Mouse (Mus musculus) megakaryocyte, adult 5-6 weeks (primary cell): Measurements from ENCODE around the gene Limch1. TPM values are rescaled to one million over a fixed set of nuclear protein-coding genes. Genes with fewer than 3 reads are reported as not detected.

Source experiments
- ATAC-seq: 2 replicates; pipeline ENCODE4 v1.8.0; 2016; ENCODE audit warnings: mild to moderate bottlenecking, inconsistent platforms; ENCODE audit not compliant: poor library complexity, severe bottlenecking
- total RNA-seq, 2 experiments: library from RNA; stranded (forward) in 1 of 2; stranded (reverse) in 1 of 2; fragments of 153-499, 151-499 nt in 1 of 2; fragments of 221-1000, 200-1000 nt in 1 of 2; gene quantifications; 2 replicates each; pipeline versions ENCODE4 v1.2.3 to v1.2.4; 2015 to 2017

Limch1 gene
- total RNA-seq, 2 experiments from 2014 or later, result 0.07 TPM; not detected in 1

DNA sequence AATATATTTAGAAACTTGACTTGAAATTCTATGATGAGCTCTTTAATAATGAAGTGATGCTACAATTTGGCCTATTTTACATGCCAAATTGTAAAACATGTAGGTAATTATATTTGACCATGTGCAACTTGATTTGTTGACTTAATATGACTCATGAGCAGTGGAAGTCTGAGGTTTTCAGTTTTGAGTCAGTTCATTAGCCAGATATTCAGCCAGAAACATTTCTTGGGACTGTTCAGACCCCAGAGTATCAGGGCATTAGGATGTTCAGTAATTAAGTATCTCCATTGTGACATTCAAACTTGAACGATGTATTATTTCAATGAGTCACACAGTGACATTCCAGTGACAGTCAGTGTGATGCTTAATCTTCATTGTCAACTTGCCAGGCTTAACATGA lies 35.9 kb downstream of the Limch1 start:
- no peak for ATAC-seq

DNA sequence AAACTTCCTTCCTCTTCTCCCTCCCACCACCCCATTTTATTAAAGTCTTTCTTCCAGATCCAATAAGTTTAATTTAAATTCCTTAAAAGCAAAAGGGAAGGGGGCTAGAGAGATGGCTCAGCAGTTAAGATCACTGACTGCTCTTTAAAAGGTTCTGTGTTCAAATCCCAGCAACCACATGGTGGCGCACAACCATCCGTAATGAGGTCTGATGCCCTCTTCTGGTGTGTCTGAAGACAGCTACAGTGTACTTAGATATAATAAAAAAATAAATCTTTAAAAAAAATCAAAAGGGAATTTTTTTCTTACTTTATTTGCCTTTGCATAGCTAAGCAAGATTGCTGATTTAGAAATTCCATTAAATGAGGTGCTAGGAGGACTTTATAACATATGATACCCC lies 37.2 kb downstream of the Limch1 start:
- no peak for ATAC-seq

DNA sequence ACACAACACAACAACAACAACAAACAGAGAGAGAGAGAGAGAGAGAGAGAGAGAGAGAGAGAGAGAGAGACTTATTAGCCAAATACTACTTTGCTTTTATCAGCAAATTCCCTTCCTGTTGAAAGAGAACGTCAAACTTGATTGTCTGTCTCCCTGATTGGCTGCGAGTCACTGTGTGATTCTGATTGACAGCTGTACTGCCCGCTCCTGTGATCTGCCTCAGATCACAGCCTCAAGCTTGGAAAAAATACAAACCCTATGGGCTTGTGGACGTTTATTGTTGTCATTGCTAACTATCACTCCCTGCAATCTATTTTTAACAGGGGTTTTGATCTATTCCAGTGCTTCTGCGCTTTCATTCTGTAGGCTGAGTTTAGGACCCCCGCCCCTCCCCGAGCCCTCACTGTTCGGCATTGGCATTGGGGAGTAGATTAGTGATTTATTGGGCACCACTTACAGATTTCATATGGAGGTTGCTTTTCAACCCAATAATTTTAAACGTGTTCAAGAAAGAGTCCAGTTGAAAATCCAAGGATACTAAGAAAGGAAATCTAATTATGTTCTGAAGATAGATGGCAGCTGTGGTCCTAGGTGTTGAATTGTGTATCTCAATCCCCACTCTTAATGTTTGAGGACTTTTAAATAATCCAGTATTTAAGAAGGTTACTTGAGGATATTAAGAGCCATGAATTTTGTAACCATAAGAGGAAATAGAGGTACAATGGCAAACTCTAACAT lies 39.2 kb downstream of the Limch1 start:
- ATAC-seq, result no peak

DNA sequence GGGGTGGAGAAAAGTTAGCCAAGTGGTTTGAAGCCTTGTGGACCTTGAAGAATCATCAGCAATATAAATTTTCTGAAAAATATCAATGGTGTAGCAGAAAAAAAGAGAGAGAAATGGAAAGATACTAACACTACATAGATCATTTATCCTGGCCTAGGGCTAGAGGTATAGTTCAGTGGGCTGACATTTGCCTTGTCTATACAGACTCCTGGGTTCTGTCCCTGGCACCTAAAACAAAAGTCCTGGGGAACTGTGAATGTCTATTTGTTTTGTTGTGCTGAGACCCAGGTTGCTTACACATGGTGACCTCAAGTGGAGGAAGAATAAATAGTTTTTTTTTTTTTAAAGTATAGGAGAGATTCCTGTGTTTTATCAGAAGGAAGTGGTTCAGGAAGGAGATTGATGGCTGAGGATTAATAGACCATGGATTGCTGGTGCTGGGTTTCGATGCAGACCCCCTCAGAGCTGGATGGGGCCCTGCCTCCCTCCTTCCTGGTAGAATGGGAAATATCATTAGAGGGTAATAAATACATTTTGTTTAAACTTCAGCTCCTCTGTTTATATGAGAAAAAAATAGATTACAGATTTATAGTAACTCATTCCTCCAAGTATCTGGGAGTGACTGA lies 40.5 kb downstream of the Limch1 start:
- no peak for ATAC-seq

DNA sequence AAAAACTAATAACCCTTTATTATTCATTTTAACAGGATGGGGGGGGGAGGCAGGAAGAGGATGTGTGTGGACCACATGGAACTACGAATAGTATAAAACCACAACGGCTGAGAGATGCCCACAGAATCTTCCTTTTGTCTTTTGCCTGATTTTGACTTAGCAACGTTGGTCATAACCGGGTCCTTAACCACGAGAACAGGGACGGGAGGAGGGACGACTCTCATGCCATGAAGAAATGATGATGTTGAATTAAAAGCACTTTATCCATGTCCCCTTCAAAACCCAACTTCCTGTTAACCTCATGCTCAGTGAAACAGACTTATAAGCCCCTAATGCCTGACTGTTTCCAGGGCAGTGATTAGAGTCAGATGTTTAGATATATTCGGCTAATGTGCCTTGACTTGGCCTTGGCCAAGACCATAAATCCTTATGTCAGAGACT lies 41.0 kb downstream of the Limch1 start:
- no peak for ATAC-seq

DNA sequence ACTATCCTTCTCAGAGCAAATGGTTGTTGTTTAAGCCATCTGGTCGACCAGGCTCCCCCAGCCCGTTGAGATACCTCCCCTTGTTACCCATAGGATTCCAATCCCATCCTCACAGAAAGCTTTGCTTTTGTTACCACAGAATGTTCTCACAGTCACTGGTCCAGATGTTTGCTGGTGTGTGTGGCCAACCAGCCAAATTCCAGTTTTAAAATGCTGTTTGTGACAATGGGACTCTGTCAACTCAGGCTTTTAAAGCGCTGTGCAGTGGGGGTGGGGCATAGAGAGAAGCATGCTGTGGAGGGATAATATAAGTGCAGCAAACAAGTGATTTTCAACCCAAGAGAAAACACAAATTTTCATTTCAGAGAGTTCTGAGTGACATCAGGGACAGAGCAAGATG lies 43.4 kb downstream of the Limch1 start:
- ATAC-seq, result no peak

DNA sequence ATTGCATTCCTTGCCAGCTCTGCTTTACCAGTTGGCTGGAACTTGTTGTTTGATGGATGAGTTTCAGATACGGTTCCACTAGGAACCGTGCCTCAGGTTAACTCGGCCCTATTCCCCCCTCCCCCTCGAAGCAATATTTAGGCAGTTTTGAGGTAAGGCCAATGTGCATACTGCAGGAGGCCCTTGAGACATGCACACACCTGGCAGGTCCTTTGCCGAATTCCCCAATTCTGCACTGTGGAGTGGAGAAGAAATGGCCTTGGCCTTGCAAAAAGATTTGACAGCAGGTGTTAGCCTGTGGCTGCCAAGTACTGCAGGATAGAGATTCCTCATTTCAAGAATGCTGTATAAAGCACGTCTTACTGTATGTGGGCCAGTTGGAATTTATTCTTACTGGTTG lies 45.5 kb downstream of the Limch1 start:
- ATAC-seq, result no peak

DNA sequence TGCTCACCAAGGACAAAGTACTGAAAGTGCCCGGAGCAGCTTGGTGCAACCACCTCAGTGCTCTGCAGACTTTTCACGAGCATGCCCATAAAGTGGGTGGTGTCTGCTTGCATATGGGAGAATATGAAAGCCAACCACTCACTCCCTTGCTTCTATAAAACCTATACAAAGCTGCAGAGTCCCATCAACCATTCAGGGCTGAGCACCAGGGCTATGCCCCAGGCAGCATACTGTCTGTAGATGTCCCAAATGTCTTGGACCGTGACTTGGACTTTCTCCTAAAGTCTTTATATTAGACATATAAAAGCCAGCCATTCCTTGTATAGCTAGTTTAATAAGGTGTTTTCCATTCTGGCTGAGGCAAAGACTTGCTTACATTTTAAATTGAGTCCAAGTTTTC lies 47.6 kb downstream of the Limch1 start:
- ATAC-seq, result no peak

DNA sequence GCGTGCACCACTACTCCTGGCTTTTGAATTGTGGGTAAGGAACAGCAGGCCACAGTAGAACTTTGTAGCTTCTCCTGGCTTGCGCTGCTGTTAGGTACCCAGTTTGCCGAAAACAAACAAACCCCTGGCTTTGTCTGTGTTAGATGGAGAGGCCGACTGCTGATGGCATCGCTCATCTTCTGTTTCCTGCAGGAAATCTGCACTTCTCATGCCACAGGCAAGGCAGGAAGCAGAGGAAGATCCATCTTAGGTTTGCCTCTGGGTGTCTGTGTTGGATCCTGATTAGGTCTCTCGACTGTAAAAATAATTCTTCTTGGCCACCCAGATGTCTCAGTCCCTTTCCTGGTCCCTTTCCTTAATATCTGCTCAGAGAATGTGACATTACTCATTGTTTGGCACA lies 51.7 kb downstream of the Limch1 start:
- no peak for ATAC-seq

DNA sequence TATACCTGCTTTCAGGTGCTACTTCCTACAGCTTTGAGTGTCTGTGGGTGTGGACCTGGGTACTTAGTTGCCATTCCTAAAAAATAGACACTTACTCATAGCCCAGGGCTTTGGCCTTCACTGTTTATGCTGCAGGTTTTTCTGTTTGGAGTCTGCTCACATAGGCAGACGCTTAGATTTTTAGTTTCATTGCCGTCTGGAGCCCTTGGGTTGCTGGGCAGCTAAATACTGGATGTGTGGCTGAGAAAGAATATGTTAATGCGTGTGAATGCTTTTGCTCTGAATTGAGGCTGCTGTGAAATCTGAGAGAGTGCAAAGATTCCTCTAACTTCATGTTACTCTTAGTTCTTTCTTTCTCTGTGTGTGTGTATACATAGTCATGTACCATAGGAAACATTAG lies 52.5 kb downstream of the Limch1 start:
- no peak for ATAC-seq

DNA sequence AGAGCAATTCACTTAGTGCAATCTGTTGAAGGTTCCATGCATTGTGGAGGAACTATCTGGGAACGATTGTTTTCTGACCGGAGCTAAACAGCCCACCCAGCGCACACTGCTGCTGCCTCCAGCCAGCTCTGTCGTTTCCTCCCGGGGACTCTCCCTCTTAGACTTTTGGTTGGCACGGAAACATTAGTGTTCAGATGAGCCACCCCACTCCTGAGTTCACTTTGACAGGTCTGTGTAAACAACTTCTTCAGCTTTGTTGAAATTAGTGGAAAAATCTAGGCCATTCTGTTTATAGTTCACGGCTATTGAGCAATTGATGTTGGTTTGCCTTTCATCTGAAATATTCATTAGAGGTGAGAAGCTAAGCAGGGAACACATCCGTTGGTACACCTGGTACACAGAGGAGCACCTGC lies 53.0 kb downstream of the Limch1 start:
- ATAC-seq, result no peak

DNA sequence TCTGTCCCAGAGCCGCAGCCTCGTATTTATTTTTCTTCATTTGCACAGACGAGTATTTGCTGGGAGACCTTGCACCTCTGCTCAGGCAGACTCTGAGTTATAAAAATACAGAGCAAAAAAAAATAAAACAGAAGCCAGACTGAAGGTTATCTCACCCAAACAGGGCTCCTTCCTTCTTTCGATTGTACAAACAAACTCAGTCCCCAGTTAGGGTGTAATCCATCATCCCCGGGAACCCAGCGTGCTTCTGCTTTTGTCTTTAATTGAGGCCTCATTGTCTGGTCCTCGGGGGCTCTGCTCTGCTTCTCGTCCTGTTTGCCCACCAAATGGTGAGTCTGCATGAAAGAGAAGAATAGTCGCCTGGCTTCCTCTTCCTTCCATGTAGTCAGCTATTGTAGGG lies 54.6 kb downstream of the Limch1 start:
- ATAC-seq, result no peak

DNA sequence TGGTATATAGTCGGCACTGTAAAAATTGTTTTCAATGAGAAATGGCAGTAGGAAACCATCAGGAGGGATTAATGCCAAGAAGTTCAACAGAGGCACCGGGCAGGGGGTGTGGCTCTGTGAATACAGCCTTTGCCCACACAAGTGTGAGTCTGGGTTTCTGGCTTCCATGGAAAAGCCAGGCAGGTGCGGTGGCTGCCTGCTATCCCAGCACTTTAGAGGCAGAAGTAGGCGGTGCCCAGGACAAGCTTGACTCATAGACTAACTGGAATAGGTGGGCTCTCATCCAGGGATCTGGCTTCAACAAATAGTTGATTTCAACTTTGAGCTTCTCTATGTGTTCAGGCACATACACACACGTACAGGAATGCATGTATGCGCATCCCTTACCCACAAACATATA lies 55.4 kb downstream of the Limch1 start:
- ATAC-seq, result no peak

DNA sequence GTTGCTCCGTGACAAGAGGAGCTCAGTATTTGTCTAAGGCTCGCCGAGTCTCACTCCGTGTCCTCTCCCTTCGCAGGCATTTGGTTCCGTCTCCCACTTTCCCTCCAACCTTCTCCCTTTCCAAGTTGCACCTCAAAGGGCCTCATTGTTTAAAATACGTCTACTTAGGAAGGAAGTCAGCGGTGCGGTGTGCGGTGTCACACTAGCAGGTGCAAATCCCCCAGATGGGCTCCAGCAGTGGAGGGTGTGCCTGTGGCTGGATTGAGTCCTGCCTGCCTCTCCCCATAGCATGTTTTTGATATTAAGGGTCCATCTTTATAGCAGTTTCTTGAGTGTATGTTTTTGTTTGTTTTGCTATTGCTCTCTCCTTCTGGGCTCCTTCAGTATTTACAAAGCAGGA lies 56.6 kb downstream of the Limch1 start:
- ATAC-seq, result no peak

DNA sequence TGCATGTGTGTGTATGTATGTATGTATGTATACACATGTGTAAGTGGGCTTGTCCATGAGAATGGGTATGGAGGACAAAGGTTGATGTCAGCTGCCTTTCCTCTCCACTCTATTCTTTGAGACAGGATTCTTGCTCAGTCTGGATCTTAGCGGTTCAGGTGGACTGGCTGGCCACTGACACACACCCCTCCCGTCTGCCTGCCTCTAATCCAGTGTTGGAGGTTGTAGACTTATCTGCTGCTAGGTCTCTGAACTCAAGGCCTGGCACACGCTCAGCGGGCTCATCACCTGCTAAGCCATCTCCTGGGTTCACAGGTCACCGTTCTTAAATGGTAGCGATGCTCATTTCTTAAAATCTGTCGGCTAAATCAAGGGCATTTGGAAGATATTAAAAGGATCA lies 60.7 kb downstream of the Limch1 start:
- ATAC-seq, result no peak

DNA sequence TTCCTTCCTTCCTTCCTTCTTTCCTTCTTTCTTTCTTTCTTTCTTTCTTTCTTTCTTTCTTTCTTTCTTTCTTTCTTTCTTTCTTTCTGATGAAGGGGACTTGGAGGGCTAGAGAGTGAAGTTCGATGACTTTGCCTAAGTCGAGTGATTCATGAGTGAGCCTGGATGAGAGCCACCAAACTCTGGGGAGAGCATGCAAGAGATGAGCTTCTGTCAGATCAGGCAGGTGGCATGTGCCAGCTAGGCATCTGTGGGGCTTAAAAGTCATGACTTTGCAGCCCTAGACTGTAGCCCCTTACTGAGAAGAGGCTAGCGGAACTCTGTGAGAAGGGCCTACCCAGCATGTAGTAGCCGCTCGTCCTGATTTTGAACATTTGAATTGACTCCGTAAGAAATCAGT lies 62.1 kb downstream of the Limch1 start:
- ATAC-seq, result no peak

DNA sequence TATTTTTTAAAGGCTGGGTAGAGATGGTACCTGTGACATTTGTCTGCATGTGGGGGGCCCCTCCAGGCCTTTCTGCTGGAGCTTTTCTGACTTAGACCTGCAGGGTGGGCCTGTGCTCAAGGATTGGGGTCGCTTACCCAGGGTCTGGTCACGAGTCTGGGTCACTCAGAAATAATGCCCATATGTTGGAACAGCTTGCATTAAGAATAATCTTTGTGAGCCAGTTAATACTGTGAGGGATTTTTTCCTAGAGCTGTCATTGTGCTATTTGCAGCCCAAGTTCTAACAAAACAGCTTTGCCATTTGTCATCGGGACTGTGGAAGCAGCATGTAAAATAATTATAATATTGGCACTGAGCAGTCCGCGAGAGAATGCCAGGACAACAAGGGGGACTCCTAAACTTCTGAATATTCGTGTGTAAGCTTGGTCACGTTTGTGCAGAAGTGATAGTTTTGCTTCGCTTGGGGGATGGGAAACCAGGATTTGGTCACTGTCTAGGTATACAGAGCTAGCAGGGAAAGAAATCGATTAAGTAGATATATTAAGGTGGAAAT lies 63.5 kb downstream of the Limch1 start:
- no peak for ATAC-seq

DNA sequence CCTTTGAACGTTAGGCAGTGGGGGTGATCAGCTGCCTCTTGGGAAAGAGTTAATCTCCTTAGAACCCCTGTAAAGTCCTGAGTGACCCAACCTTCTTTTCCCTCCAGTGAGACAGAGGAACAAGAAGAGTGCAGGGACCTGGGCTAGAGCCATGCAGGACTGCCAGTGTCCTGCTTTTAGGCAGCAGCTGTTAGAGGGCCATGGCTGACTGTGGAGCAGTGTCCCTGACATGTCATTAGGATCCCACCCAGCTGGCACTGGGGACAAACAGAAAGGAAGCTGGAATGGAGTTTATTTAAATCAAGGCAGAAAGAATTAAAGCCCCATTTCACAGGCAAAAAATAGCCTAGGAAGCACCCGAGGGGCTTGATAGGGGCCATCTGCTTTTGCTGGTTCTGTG lies 64.8 kb downstream of the Limch1 start:
- ATAC-seq, result no peak

DNA sequence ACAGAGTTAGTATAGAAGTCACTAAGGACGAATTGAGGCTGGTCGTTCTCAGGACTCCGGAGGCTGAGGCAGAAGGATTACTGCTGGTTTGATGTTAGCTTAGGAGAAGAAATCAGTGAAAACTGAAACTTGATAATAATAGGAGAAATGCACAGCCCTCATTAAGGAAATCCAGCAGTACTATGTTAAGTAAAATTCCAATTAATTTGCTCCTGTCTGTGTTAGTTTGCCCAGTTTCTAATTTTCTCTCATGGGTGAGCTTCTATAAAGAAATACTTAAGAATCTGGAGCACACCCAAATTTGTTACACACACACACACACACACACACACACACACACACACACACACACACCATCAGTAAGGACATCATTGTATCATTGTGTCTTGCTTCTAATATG lies 69.0 kb downstream of the Limch1 start:
- ATAC-seq, result no peak

DNA sequence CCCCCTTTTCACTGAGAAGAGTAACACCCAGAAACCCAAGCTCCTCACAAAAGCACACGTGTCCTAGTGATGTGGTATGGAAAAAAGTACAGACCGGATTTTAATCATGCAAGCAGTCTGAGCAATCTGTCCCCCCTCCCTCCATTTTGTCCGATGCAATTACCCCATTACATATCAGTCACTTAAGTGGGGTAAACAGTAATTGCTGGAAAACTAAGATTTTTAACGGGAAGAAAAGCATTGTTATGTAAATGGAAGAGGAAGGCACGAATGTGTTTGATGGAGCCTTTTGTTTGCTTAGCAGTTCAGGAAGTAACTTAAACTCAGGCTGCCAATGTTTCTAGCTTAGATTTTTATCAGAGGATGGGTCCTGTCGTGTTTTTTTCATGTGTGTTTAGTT lies 70.2 kb downstream of the Limch1 start:
- ATAC-seq, result no peak

DNA sequence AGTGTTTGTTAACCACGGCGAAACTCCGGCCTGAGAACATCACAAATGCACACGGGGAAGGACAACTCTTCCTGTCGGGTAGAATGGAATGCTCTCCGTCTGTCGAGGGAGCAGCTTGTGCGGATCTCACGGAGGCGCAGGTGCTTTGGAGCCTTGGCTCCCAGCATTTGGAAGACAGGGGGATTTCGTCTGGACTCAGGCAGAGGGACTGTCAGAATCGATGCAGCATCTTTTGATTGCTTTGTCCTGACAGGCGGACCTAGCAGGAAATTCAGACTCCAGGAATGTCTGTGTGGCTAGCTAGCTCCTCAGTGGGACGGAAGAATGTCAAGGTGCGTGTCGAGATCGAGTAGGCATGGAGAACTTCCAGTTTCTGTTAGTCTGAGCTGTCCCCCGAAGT lies 71.1 kb downstream of the Limch1 start:
- ATAC-seq, result no peak

DNA sequence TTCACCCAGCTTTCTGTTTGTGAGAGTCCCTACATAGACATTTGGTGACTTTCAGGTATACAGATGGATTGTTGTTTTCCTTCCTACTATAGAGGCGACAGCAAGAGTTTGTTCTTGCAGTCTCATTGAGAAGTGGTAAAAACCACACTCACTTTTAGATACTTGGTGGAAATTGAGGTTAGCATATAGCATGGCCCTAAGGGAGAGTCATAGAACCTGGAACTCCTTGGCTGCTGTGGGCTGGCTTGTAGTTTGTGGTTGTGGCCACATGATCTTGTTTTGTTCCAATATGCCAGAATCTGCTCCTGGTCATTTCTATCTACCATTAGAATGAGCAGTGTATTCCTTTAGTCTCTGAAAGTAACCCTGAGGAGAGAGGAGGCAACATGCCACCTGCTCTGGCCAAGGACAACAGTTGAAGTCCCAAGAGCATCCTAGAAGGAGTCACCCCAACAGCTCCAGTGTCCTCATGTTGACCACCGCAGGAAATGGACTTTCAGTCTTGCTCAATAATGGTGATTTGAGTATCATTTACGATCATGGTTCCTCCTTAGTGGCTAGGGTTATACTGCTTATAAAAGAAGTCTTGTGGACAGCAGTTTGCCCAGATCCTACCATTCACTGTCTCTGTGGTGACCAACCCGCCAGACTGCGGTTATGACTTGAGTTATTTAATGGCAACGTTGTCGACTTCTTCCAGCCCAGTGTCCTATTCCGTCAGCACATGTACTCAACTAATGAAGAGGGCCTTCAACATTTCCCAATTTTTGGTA lies 71.7 kb downstream of the Limch1 start:
- ATAC-seq, result no peak
